Mouse (Mus musculus) intestine, embryonic 14.5 days (tissue): ENCODE data around the gene Sorcs3. TPM values are rescaled to one million over a fixed set of nuclear protein-coding genes. Genes with fewer than 3 reads are reported as not detected.

Experiments
- ATAC-seq: fragments of 200-750 bp; cut with Nextera tagmentation; replicated peaks from 2 replicates; pipeline ENCODE4 v1.8.0; 2017; ENCODE audit warnings: low read depth, moderate number of reproducible peaks, moderate TSS enrichment, moderate library complexity; ENCODE audit not compliant: low FRiP score, low TSS enrichment
- DNase-seq: peaks from one replicate; pipeline ENCODE4 v3.0.0-alpha.2; 2018; ENCODE audit warnings: low spot score
- H3K27ac ChIP-seq: fragments of 300-500 bp; sonication (generic); 2 replicates; pipeline ENCODE4 v1.5.1; 2014; ENCODE audit warnings: low read depth, mild to moderate bottlenecking, control low read depth
- H3K27me3 ChIP-seq: fragments of 300-500 bp; sonication (generic); replicated peaks from 2 replicates; pipeline ENCODE4 v1.6.1; 2014; ENCODE audit warnings: low read length, control low read depth; ENCODE audit not compliant: control insufficient read depth, insufficient read depth
- H3K36me3 ChIP-seq: fragments of 300-500 bp; sonication (generic); 2 replicates; pipeline ENCODE4 v1.6.1; 2014; ENCODE audit warnings: low read length, control low read depth; ENCODE audit not compliant: control insufficient read depth, insufficient read depth
- H3K4me1 ChIP-seq: fragments of 300-500 bp; sonication (generic); replicated peaks from 2 replicates; pipeline ENCODE4 v1.6.1; 2014; ENCODE audit warnings: low read length, control low read depth, mixed read lengths; ENCODE audit not compliant: control insufficient read depth, insufficient read depth
- H3K4me2 ChIP-seq: fragments of 300-500 bp; sonication (generic); 2 replicates; pipeline ENCODE4 v1.6.1; 2014; ENCODE audit warnings: low read length
- H3K4me3 ChIP-seq: fragments of 300-500 bp; sonication (generic); 2 replicates; pipeline ENCODE4 v1.5.1; 2014; ENCODE audit warnings: low read depth, low read length, control low read depth, mixed read lengths
- H3K9ac ChIP-seq: fragments of 300-500 bp; sonication (generic); 2 replicates; pipeline ENCODE4 v1.6.1; 2014; ENCODE audit warnings: mild to moderate bottlenecking, low read length
- H3K9me3 ChIP-seq: fragments of 300-500 bp; sonication (generic); 2 replicates; pipeline ENCODE4 v1.6.1; 2016; ENCODE audit warnings: low read length, control low read depth; ENCODE audit not compliant: control insufficient read depth
- WGBS: fragments of 180-500 bp; shearing (Covaris S2); extraction: QIAGEN DNeasy Blood & Tissue Kit; methylation state at CpG from one replicate; pipeline ENCODE4 v1.1.7; 2014; 5-methylcytosine and 5-hydroxymethylcytosine counted together
- polyA plus RNA-seq: library from polyadenylated mRNA; unstranded; fragments of >200 nt; fragmentation: Nextera tagmentation; extraction: Ambion mirVana; gene quantifications from 2 replicates; pipeline ENCODE4 v1.2.1, GENCODE M21; 2014

Gene Sorcs3
- polyA plus RNA-seq, 1 experiment from 2014 or later = 0.58 TPM

- DNase-seq (no peak), ATAC-seq (no peak)
- WGBS = 31% methylated on average over 3 of the region's 3 CpGs
Observed at GRCm38 (mm10) chr19:48301300-48301699, 95.5 kb downstream of the Sorcs3 start.

GRCm38 (mm10) chr19:48308341-48308740, 102.5 kb downstream of the Sorcs3 start:
- Histone ChIP-seq H3K27ac (no peak overlapping the region), H3K4me3 (no peak overlapping the region), H3K4me1 (no peaks in the 10 kb centered on the region), H3K9ac (no peak overlapping the region), H3K9me3 (no peaks in the 10 kb centered on the region), H3K4me2 (no peak overlapping the region), H3K36me3 (no peaks in the 10 kb centered on the region), H3K27me3 (no peaks in the 10 kb centered on the region)
- ATAC-seq (no peak), DNase-seq (no peak)
- WGBS = 89% methylated on average over 8 of the region's 8 CpGs

More at GRCm38 (mm10) chr19:48301300-48301699, 95.5 kb downstream of the Sorcs3 start:
- peaks cover 12% of the 10 kb centered on the region for H3K4me1 ChIP-seq
- H3K4me3 ChIP-seq = no peak overlapping the region
- no peaks in the 10 kb centered on the region for H3K36me3 ChIP-seq
- H3K9me3 ChIP-seq = no peaks in the 10 kb centered on the region
- no peaks in the 10 kb centered on the region for H3K27me3 ChIP-seq
- no peak overlapping the region for H3K9ac ChIP-seq
- no peak overlapping the region for H3K27ac ChIP-seq
- H3K4me2 ChIP-seq = 0 out of 2 replicates have a peak overlapping the region, but pooled peaks have one; percentile 11

- Histone ChIP-seq H3K9me3 (no peaks in the 10 kb centered on the region), H3K27me3 (no peaks in the 10 kb centered on the region), H3K4me1 (no peaks in the 10 kb centered on the region), H3K36me3 (no peaks in the 10 kb centered on the region), H3K4me3 (no peak overlapping the region), H3K4me2 (no peak overlapping the region), H3K27ac (no peak overlapping the region), H3K9ac (no peak overlapping the region)
- WGBS = 75% methylated on average over 15 of the region's 15 CpGs
- no peak for DNase-seq
- ATAC-seq = no peak
Observed at GRCm38 (mm10) chr19:48309531-48310337, 103.9 kb downstream of the Sorcs3 start.

GRCm38 (mm10) chr19:48310338-48310710, 104.5 kb downstream of the Sorcs3 start:
- no peak for ATAC-seq
- no peaks in the 10 kb centered on the region for H3K9me3 ChIP-seq
- H3K27me3 ChIP-seq = no peaks in the 10 kb centered on the region
- no peak overlapping the region for H3K4me2 ChIP-seq
- H3K36me3 ChIP-seq = no peaks in the 10 kb centered on the region
- no peak for DNase-seq
- H3K27ac ChIP-seq = no peak overlapping the region
- 91% methylated on average over 6 of the region's 6 CpGs for WGBS
- no peak overlapping the region for H3K9ac ChIP-seq
- H3K4me1 ChIP-seq = no peaks in the 10 kb centered on the region
- no peak overlapping the region for H3K4me3 ChIP-seq

- Histone ChIP-seq H3K4me2 (no peak overlapping the region), H3K4me3 (no peak overlapping the region), H3K36me3 (no peaks in the 10 kb centered on the region), H3K4me1 (no peaks in the 10 kb centered on the region), H3K27me3 (no peaks in the 10 kb centered on the region), H3K27ac (no peak overlapping the region), H3K9ac (no peak overlapping the region), H3K9me3 (no peaks in the 10 kb centered on the region)
- ATAC-seq (no peak), DNase-seq (no peak)
- 94% methylated on average over 9 of the region's 9 CpGs for WGBS
Observed at GRCm38 (mm10) chr19:48313776-48314175, 108.0 kb downstream of the Sorcs3 start.

GRCm38 (mm10) chr19:48327115-48327514, 121.3 kb downstream of the Sorcs3 start:
- ATAC-seq = no peak
- no peak for DNase-seq

GRCm38 (mm10) chr19:48328171-48328570, 122.3 kb downstream of the Sorcs3 start:
- H3K4me3 ChIP-seq = no peak overlapping the region
- H3K36me3 ChIP-seq = no peaks in the 10 kb centered on the region
- H3K9ac ChIP-seq = no peak overlapping the region
- no peak overlapping the region for H3K4me2 ChIP-seq
- no peaks in the 10 kb centered on the region for H3K9me3 ChIP-seq
- no peaks in the 10 kb centered on the region for H3K27me3 ChIP-seq
- no peaks in the 10 kb centered on the region for H3K4me1 ChIP-seq
- DNase-seq = no peak
- WGBS = 79% methylated on average over 8 of the region's 8 CpGs
- no peak overlapping the region for H3K27ac ChIP-seq
- ATAC-seq = no peak

More at GRCm38 (mm10) chr19:48327115-48327514, 121.3 kb downstream of the Sorcs3 start:
- no peak overlapping the region for H3K4me2 ChIP-seq
- no peaks in the 10 kb centered on the region for H3K4me1 ChIP-seq
- H3K27ac ChIP-seq = no peak overlapping the region
- 75% methylated on average over 6 of the region's 6 CpGs for WGBS
- H3K9ac ChIP-seq = no peak overlapping the region
- H3K36me3 ChIP-seq = no peaks in the 10 kb centered on the region
- H3K9me3 ChIP-seq = no peaks in the 10 kb centered on the region
- no peak overlapping the region for H3K4me3 ChIP-seq
- no peaks in the 10 kb centered on the region for H3K27me3 ChIP-seq

- ATAC-seq = no peak
- Histone ChIP-seq H3K36me3 (no peaks in the 10 kb centered on the region), H3K27me3 (no peaks in the 10 kb centered on the region), H3K27ac (no peak overlapping the region), H3K4me3 (no peak overlapping the region), H3K4me2 (no peak overlapping the region), H3K9me3 (no peaks in the 10 kb centered on the region), H3K9ac (no peak overlapping the region), H3K4me1 (no peaks in the 10 kb centered on the region)
- 8% methylated on average over 1 of the region's 1 CpGs for WGBS
- DNase-seq = no peak
Observed at GRCm38 (mm10) chr19:48331640-48332039, 125.8 kb downstream of the Sorcs3 start.

GRCm38 (mm10) chr19:48333085-48333484, 127.3 kb downstream of the Sorcs3 start:
- H3K9ac ChIP-seq = no peak overlapping the region
- H3K36me3 ChIP-seq = no peaks in the 10 kb centered on the region
- 81% methylated on average over 2 of the region's 2 CpGs for WGBS
- no peak overlapping the region for H3K4me2 ChIP-seq
- H3K9me3 ChIP-seq = no peaks in the 10 kb centered on the region
- no peak overlapping the region for H3K4me3 ChIP-seq
- no peaks in the 10 kb centered on the region for H3K4me1 ChIP-seq
- DNase-seq = no peak
- ATAC-seq = no peak
- no peak overlapping the region for H3K27ac ChIP-seq
- H3K27me3 ChIP-seq = no peaks in the 10 kb centered on the region
